Mouse (Mus musculus) MEL (cell line): ENCODE results near the gene Lin54. TPM values are rescaled to one million over a fixed set of nuclear protein-coding genes. Genes with fewer than 3 reads are reported as not detected.
A peak's percentile ranks its signal among the peaks of the same experiment; 100 is the strongest.

Experiments
- DNase-seq: peaks from one replicate; pipeline ENCODE4 v3.0.0; 2011; ENCODE audit warnings: low read depth, low spot score
- H3K27ac ChIP-seq: 2 replicates; pipeline ENCODE4 v1.5.1; 2012; ENCODE audit warnings: low read depth, mild to moderate bottlenecking, control low read depth, low read length, moderate library complexity; ENCODE audit not compliant: control insufficient read depth
- H3K27me3 ChIP-seq, 2 experiments: fragments of 150-350 bp in 1 of 2; sonication (generic) in 1 of 2; 2 replicates each; pipeline ENCODE4 v1.6.1; 2012; ENCODE audit warnings: low read length in 2 of 2, mild to moderate bottlenecking in 2 of 2, improper control_type of control experiment in 1 of 2, moderate library complexity in 1 of 2; ENCODE audit not compliant: insufficient read depth in 2 of 2, control insufficient read depth in 1 of 2
- H3K36me3 ChIP-seq, 2 experiments: 2 replicates each; pipeline ENCODE4 v1.6.1; 2012 to 2014; ENCODE audit warnings: low read length in 2 of 2, improper control_type of control experiment in 1 of 2, inconsistent platforms in 1 of 2, mild to moderate bottlenecking in 1 of 2; ENCODE audit not compliant: insufficient read depth in 2 of 2, control insufficient read depth in 1 of 2
- H3K4me1 ChIP-seq, 2 experiments: fragments of 150-350 bp in 1 of 2; sonication (generic) in 1 of 2; 2 replicates each; pipeline ENCODE4 v1.6.1; 2012; ENCODE audit warnings: low read length in 2 of 2, improper control_type of control experiment in 1 of 2, mild to moderate bottlenecking in 1 of 2; ENCODE audit not compliant: insufficient read depth in 2 of 2, control insufficient read depth in 1 of 2
- H3K4me3 ChIP-seq, 2 experiments: fragments of 150-350 bp in 1 of 2; sonication (generic) in 1 of 2; 2 replicates each; pipeline ENCODE4 v1.5.1; 2012; ENCODE audit warnings: low read depth in 2 of 2, low read length in 2 of 2, mild to moderate bottlenecking in 2 of 2, moderate library complexity in 2 of 2, control low read depth in 1 of 2, improper control_type of control experiment in 1 of 2; ENCODE audit not compliant: control insufficient read depth in 1 of 2, insufficient read depth in 1 of 2
- H3K79me2 ChIP-seq: 2 replicates; pipeline ENCODE4 v1.6.1; 2012; ENCODE audit warnings: mild to moderate bottlenecking, low read length, moderate library complexity; ENCODE audit not compliant: control insufficient read depth, poor library complexity, insufficient read depth
- H3K9ac ChIP-seq: 2 replicates; pipeline ENCODE4 v1.6.1; 2012; ENCODE audit warnings: low read depth, mild to moderate bottlenecking, control low read depth, low read length, moderate library complexity; ENCODE audit not compliant: control insufficient read depth, poor library complexity, severe bottlenecking
- H3K9me3 ChIP-seq: fragments of 150-350 bp; sonication (generic); replicated peaks from 2 replicates; pipeline ENCODE4 v1.6.1; 2012; ENCODE audit warnings: mild to moderate bottlenecking, low read length, improper control_type of control experiment, moderate library complexity; ENCODE audit not compliant: insufficient read depth
- CHD1 ChIP-seq: IDR thresholded peaks from 2 replicates; pipeline ENCODE4 v1.6.1; 2012; ENCODE audit warnings: low read depth, mild to moderate bottlenecking, inconsistent platforms, low read length, improper control_type of control experiment
- CHD2 ChIP-seq: IDR thresholded peaks from 2 replicates; pipeline ENCODE4 v1.6.1; 2011; ENCODE audit warnings: low read length, improper control_type of control experiment
- CTCF ChIP-seq, 3 experiments: IDR thresholded peaks in 2 of 3; conservative IDR thresholded peaks in 1 of 3; 2 replicates each; pipeline ENCODE4 v1.5.1; 2011 to 2012; ENCODE audit warnings: low read length in 3 of 3, low read depth in 2 of 3, mild to moderate bottlenecking in 2 of 3, improper control_type of control experiment in 1 of 3, inconsistent platforms in 1 of 3, mixed read lengths in 1 of 3, moderate library complexity in 1 of 3; ENCODE audit not compliant: control insufficient read depth in 1 of 3, insufficient read depth in 1 of 3, poor library complexity in 1 of 3, severe bottlenecking in 1 of 3
- E2F4 ChIP-seq: IDR thresholded peaks from 2 replicates; pipeline ENCODE4 v1.6.1; 2011; ENCODE audit warnings: low read depth, low read length, improper control_type of control experiment, borderline replicate concordance
- EP300 ChIP-seq, 2 experiments: IDR thresholded peaks; 2 replicates each; pipeline ENCODE4 v1.6.1; 2011; ENCODE audit warnings: improper control_type of control experiment in 2 of 2, low read length in 2 of 2, low read depth in 1 of 2, mild to moderate bottlenecking in 1 of 2
- GABPA ChIP-seq: IDR thresholded peaks from 2 replicates; pipeline ENCODE4 v1.6.1; 2012; ENCODE audit warnings: low read depth, mild to moderate bottlenecking, inconsistent platforms, low read length, improper control_type of control experiment, moderate library complexity
- KAT2A ChIP-seq: conservative IDR thresholded peaks from 2 replicates; pipeline ENCODE4 v1.6.1; 2012; ENCODE audit warnings: low read depth, low read length, improper control_type of control experiment, inconsistent platforms
- MEF2A ChIP-seq: IDR thresholded peaks from 2 replicates; pipeline ENCODE4 v1.6.1; 2014; ENCODE audit warnings: low read depth, mild to moderate bottlenecking, inconsistent platforms, low read length, improper control_type of control experiment; ENCODE audit not compliant: poor library complexity, insufficient replicate concordance, severe bottlenecking; ENCODE audit errors: extremely low read depth
- MYB ChIP-seq: IDR thresholded peaks from 2 replicates; pipeline ENCODE4 v1.6.1; 2011; ENCODE audit warnings: mild to moderate bottlenecking, low read depth, low read length, improper control_type of control experiment
- MYC ChIP-seq: IDR thresholded peaks from 2 replicates; pipeline ENCODE4 v1.6.1; 2011; ENCODE audit warnings: low read depth, mild to moderate bottlenecking, low read length, improper control_type of control experiment, moderate library complexity
- NRF1 ChIP-seq: IDR thresholded peaks from 2 replicates; pipeline ENCODE4 v1.6.1; 2014; ENCODE audit warnings: low read depth, mild to moderate bottlenecking, inconsistent platforms, low read length, improper control_type of control experiment, moderate library complexity; ENCODE audit not compliant: poor library complexity, insufficient read depth, severe bottlenecking
- POLR2AphosphoS2 ChIP-seq: IDR thresholded peaks from 2 replicates; pipeline ENCODE4 v1.6.1; 2011; ENCODE audit warnings: low read length, improper control_type of control experiment
- RAD21 ChIP-seq: IDR thresholded peaks from 2 replicates; pipeline ENCODE4 v1.6.1; 2011; ENCODE audit warnings: mild to moderate bottlenecking, low read depth, low read length, improper control_type of control experiment
- RCOR1 ChIP-seq: IDR thresholded peaks from 2 replicates; pipeline ENCODE4 v1.6.1; 2012; ENCODE audit warnings: low read depth, mild to moderate bottlenecking, inconsistent platforms, low read length, improper control_type of control experiment
- SIN3A ChIP-seq: IDR thresholded peaks from 2 replicates; pipeline ENCODE4 v1.6.1; 2012; ENCODE audit warnings: low read length, improper control_type of control experiment, inconsistent platforms
- SMC3 ChIP-seq: IDR thresholded peaks from 2 replicates; pipeline ENCODE4 v1.6.1; 2011; ENCODE audit warnings: low read depth, low read length, improper control_type of control experiment
- TBP ChIP-seq: IDR thresholded peaks from 2 replicates; pipeline ENCODE4 v1.8.0; 2011; ENCODE audit warnings: low read depth, low read length, improper control_type of control experiment
- TCF12 ChIP-seq: IDR thresholded peaks from 2 replicates; pipeline ENCODE4 v1.6.1; 2014; ENCODE audit warnings: low read depth, mild to moderate bottlenecking, inconsistent platforms, low read length, improper control_type of control experiment, moderate library complexity
- UBTF ChIP-seq: IDR thresholded peaks from 2 replicates; pipeline ENCODE4 v1.6.1; 2012; ENCODE audit warnings: low read depth, mild to moderate bottlenecking, inconsistent platforms, low read length, improper control_type of control experiment, moderate library complexity, borderline replicate concordance; ENCODE audit not compliant: insufficient read depth
- USF1 ChIP-seq: IDR thresholded peaks from 2 replicates; pipeline ENCODE4 v1.6.1; 2014; ENCODE audit warnings: low read depth, mild to moderate bottlenecking, inconsistent platforms, low read length, improper control_type of control experiment, moderate library complexity
- USF2 ChIP-seq, 2 experiments: IDR thresholded peaks; 2 replicates each; pipeline ENCODE4 v1.6.1; 2011 to 2012; ENCODE audit warnings: improper control_type of control experiment in 2 of 2, low read length in 2 of 2, borderline replicate concordance in 1 of 2, inconsistent platforms in 1 of 2, low read depth in 1 of 2, mild to moderate bottlenecking in 1 of 2; ENCODE audit not compliant: insufficient read depth in 1 of 2
- polyA plus RNA-seq, 2 experiments: library from polyadenylated mRNA; stranded (reverse) in 1 of 2; unstranded in 1 of 2; fragments of >175 nt in 1 of 2; fragments of >200 nt in 1 of 2; gene quantifications; 2 replicates each; pipeline versions ENCODE4 v1.2.1 to v1.2.4; 2012; ENCODE audit warnings: low replicate concordance in 2 of 2, low read depth in 1 of 2; ENCODE audit not compliant: insufficient read length in 2 of 2, insufficient read depth in 1 of 2, missing spikeins in 1 of 2
- total RNA-seq: library from RNA; depleted of rRNA; stranded (reverse); fragments of 300-350 nt; gene quantifications from 2 replicates; pipeline ENCODE4 v1.2.3, GENCODE M21; 2012

The Lin54 gene
- total and polyA plus RNA-seq, 3 experiments, result 14.1 to 16.0 TPM; not detected in 1

DNA sequence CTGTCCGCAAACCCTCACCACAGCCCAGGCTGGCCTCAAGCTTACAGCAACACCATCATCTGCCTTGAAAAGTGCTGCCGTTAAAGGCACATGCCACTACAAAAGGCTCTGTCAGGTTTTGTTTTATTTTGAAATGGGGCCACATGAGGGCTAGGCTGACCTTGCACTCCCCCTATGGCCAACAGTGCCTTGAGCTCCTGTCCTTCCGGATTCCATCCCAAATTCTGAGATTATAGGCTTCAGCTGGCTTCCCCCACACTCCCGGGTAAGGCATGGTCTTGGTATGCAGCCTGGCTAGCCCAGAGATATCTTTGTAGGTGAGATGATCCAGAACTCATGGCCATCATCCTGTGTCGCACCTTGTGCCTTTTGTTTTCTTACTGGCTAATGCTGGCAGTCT, 62.5 kb downstream of the Lin54 start:
- Histone ChIP-seq H3K27me3 (no peaks in the 10 kb centered on the region), H3K4me1 (no peaks in the 10 kb centered on the region), H3K9ac (no peak overlapping the region), H3K36me3 (peaks cover 0 to 9% of the 10 kb centered on the region in 2 experiments; a peak in 2 of 4 replicates), H3K79me2 (no peaks in the 10 kb centered on the region), H3K27ac (no peak overlapping the region), H3K9me3 (no peaks in the 10 kb centered on the region), H3K4me3 (no peak overlapping the region)
- DNase-seq, result no peak
- TF ChIP-seq TBP, result no peak
- no peak for TF ChIP-seq MYC
- TF ChIP-seq RCOR1, result no peak
- no peak for TF ChIP-seq TCF12
- TF ChIP-seq NRF1, result no peak
- no peak for TF ChIP-seq GABPA
- no peak for TF ChIP-seq UBTF
- no peak for TF ChIP-seq POLR2AphosphoS2
- TF ChIP-seq KAT2A, result no peak
- no peak for TF ChIP-seq E2F4
- no peak for TF ChIP-seq CHD1
- no peak for TF ChIP-seq CHD2
- TF ChIP-seq MEF2A, result no peak
- TF ChIP-seq MYB, result no peak

DNA sequence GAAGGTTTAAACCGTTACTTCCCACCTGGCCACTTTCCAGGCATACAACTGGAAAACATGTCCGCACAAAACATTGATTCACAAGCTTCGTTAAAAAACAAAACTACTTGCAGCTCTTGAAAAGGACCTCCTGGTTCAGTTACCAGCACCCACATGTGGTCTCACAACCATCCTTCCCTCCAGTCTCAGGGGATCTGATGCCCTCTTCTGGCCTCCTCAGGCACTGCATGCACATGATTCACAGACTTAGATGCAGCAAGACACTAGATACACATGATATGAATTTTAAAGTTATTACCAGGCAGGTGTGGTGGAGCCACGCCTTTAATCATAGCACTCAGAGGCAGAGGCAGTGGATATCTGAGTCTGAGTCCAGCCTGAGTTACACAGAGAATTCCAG, 63.4 kb downstream of the Lin54 start:
- Histone ChIP-seq H3K4me1 (no peaks in the 10 kb centered on the region), H3K9ac (no peak overlapping the region), H3K79me2 (no peaks in the 10 kb centered on the region), H3K36me3 (peaks cover 0 to 9% of the 10 kb centered on the region in 2 experiments; a peak in 2 of 4 replicates)
- TF ChIP-seq EP300 (IDR thresholded peaks at IDR 0.05; ENCODE audit: low read depth in 1 of 2, low read length in 2 of 2) (no peak), RAD21 (peak; percentile 16), SIN3A (no peak), SMC3 (peak; percentile 31), CTCF (IDR thresholded peaks at IDR 0.05 in 2 of 3, conservative IDR thresholded peaks at IDR 0.05 in 1 of 3; ENCODE audit: control insufficient read depth in 1 of 3, insufficient read depth in 1 of 3, low read depth in 2 of 3, low read length in 3 of 3, poor library complexity in 1 of 3, severe bottlenecking in 1 of 3) (peak; percentile 54 to 65 (median 57)), USF2 (IDR thresholded peaks at IDR 0.05; ENCODE audit: borderline replicate concordance in 1 of 2, insufficient read depth in 1 of 2, low read depth in 1 of 2, low read length in 2 of 2) (no peak), USF1 (no peak)
- TF ChIP-seq, all 39 proteins: peak for 3
- DNase-seq, result peak; percentile 67
- Histone ChIP-seq H3K27me3 (no peaks in the 10 kb centered on the region), H3K9me3 (no peaks in the 10 kb centered on the region), H3K27ac (no peak overlapping the region), H3K4me3 (no peak overlapping the region)
